Mouse (Mus musculus) lung, embryonic 15.5 days (tissue): ENCODE data around the gene Dctn3. TPM values are rescaled to one million over a fixed set of nuclear protein-coding genes. Genes with fewer than 3 reads are reported as not detected.
"Not testable (repeated sequence)": the region's sequence is repeated elsewhere in the genome, so short reads cannot be mapped to it uniquely, and the experiment has no call there.

Experiments used
- ATAC-seq: fragments of 200-750 bp; cut with Nextera tagmentation; 2 replicates; pipeline ENCODE4 v1.8.0; 2017; ENCODE audit warnings: moderate number of reproducible peaks, borderline replicate concordance; ENCODE audit not compliant: low FRiP score, low TSS enrichment; ENCODE audit errors: extremely low read depth
- H3K27ac ChIP-seq: fragments of 300-500 bp; sonication (generic); 2 replicates; pipeline ENCODE4 v1.5.1; 2015; ENCODE audit warnings: moderate library complexity, mild to moderate bottlenecking, inconsistent platforms
- H3K27me3 ChIP-seq: fragments of 300-500 bp; sonication (generic); 2 replicates; pipeline ENCODE4 v1.6.1; 2015; ENCODE audit warnings: inconsistent platforms
- H3K36me3 ChIP-seq: fragments of 300-500 bp; sonication (generic); 2 replicates; pipeline ENCODE4 v1.6.1; 2015; ENCODE audit warnings: inconsistent platforms
- H3K4me1 ChIP-seq: fragments of 300-500 bp; sonication (generic); 2 replicates; pipeline ENCODE4 v1.6.1; 2015; ENCODE audit warnings: inconsistent platforms
- H3K4me2 ChIP-seq: fragments of 300-500 bp; sonication (generic); 2 replicates; pipeline ENCODE4 v1.6.1; 2015; ENCODE audit warnings: inconsistent platforms, mild to moderate bottlenecking, moderate library complexity
- H3K4me3 ChIP-seq: fragments of 300-500 bp; sonication (generic); 2 replicates; pipeline ENCODE4 v1.5.1; 2015; ENCODE audit warnings: mild to moderate bottlenecking, inconsistent platforms
- H3K9ac ChIP-seq: fragments of 300-500 bp; sonication (generic); 2 replicates; pipeline ENCODE4 v1.6.1; 2015; ENCODE audit warnings: inconsistent platforms
- H3K9me3 ChIP-seq: fragments of 300-500 bp; sonication (generic); 2 replicates; pipeline ENCODE4 v1.6.1; 2016; ENCODE audit warnings: inconsistent platforms
- WGBS: fragments of 180-500 bp; shearing (Covaris S2); methylation state at CpG from one replicate; pipeline ENCODE4 v1.1.7; 2015; 5-methylcytosine and 5-hydroxymethylcytosine counted together
- polyA plus RNA-seq: library from polyadenylated mRNA; unstranded; fragments of >200 nt; fragmentation: Nextera tagmentation; extraction: Ambion mirVana; gene quantifications from 2 replicates; pipeline ENCODE4 v1.2.1, GENCODE M21; 2015

The Dctn3 gene
- polyA plus RNA-seq, 1 experiment from 2014 or later, result 133 TPM

- 23% methylated on average over 4 of the region's 4 CpGs for WGBS
- not testable (repeated sequence) for H3K4me1 ChIP-seq, H3K9ac ChIP-seq, H3K27ac ChIP-seq, H3K4me3 ChIP-seq, H3K4me2 ChIP-seq, ATAC-seq, H3K36me3 ChIP-seq, H3K27me3 ChIP-seq, H3K9me3 ChIP-seq
These were observed 29.5 kb downstream of the Dctn3 start for GRCm38 (mm10) chr4:41693511-41693910.

GRCm38 (mm10) chr4:41690014-41690413 lies 33.0 kb downstream of the Dctn3 start:
- not testable (repeated sequence) for H3K27me3 ChIP-seq, H3K4me3 ChIP-seq, H3K4me2 ChIP-seq, H3K9me3 ChIP-seq, H3K9ac ChIP-seq, H3K4me1 ChIP-seq, H3K36me3 ChIP-seq, H3K27ac ChIP-seq
- peak; percentile 47; the same call in 1 of the 2 replicates for ATAC-seq
- no CpG with 5 or more reads among the region's 4 CpGs for WGBS

GRCm38 (mm10) chr4:41688562-41688961 lies 34.4 kb downstream of the Dctn3 start:
- not testable (repeated sequence) for H3K27me3 ChIP-seq, H3K4me3 ChIP-seq, H3K9me3 ChIP-seq, H3K9ac ChIP-seq, H3K4me1 ChIP-seq, H3K4me2 ChIP-seq, H3K36me3 ChIP-seq, ATAC-seq
- 27% methylated on average over 1 of the region's 1 CpGs for WGBS
- peak overlapping the region; percentile 70 for H3K27ac ChIP-seq

- 65% methylated on average over 10 of the region's 10 CpGs for WGBS
- ATAC-seq, H3K9ac ChIP-seq, H3K9me3 ChIP-seq, H3K27me3 ChIP-seq, H3K27ac ChIP-seq, H3K4me3 ChIP-seq, H3K36me3 ChIP-seq, H3K4me2 ChIP-seq: not testable (repeated sequence)
- H3K4me1 ChIP-seq, result peaks cover 18% of the 10 kb centered on the region
These were observed 37.0 kb downstream of the Dctn3 start for GRCm38 (mm10) chr4:41685882-41686492.

GRCm38 (mm10) chr4:41684931-41685453 lies 38.0 kb downstream of the Dctn3 start:
- WGBS, result 1% methylated on average over 14 of the region's 14 CpGs
- H3K9ac ChIP-seq, H3K9me3 ChIP-seq, H3K27ac ChIP-seq, H3K4me3 ChIP-seq, H3K27me3 ChIP-seq, ATAC-seq, H3K36me3 ChIP-seq: not testable (repeated sequence)
- H3K4me2 ChIP-seq, result peak overlapping the region; percentile 35
- peaks cover 18% of the 10 kb centered on the region for H3K4me1 ChIP-seq

GRCm38 (mm10) chr4:41684131-41684930 lies 38.6 kb downstream of the Dctn3 start:
- not testable (repeated sequence) for H3K4me3 ChIP-seq, ATAC-seq, H3K27ac ChIP-seq, H3K36me3 ChIP-seq, H3K9me3 ChIP-seq, H3K27me3 ChIP-seq, H3K9ac ChIP-seq
- peak overlapping the region; percentile 35 for H3K4me2 ChIP-seq
- WGBS, result 5% methylated on average over 27 of the region's 27 CpGs
- H3K4me1 ChIP-seq, result peaks cover 25% of the 10 kb centered on the region

GRCm38 (mm10) chr4:41683303-41683702 lies 39.7 kb downstream of the Dctn3 start:
- H3K4me2 ChIP-seq, result peak overlapping the region; percentile 48
- H3K9me3 ChIP-seq, H3K9ac ChIP-seq, H3K27ac ChIP-seq, H3K36me3 ChIP-seq, H3K27me3 ChIP-seq: not testable (repeated sequence)
- ATAC-seq, result peak; percentile 45; the same call in 1 of the 2 replicates
- peak overlapping the region; percentile 24; the same call in 1 of the 2 replicates for H3K4me3 ChIP-seq
- 0% methylated on average over 1 of the region's 27 CpGs for WGBS
- H3K4me1 ChIP-seq, result peaks cover 30% of the 10 kb centered on the region

- Histone ChIP-seq H3K9ac (peak overlapping the region; percentile 7; the same call in 1 of the 2 replicates), H3K36me3 (no peaks in the 10 kb centered on the region), H3K4me3 (no peak overlapping the region), H3K4me1 (peaks cover 34% of the 10 kb centered on the region), H3K27me3 (0 out of 2 replicates have a peak, but pooled peaks cover 5% of the 10 kb centered on the region), H3K4me2 (peak overlapping the region; percentile 48), H3K27ac (peak overlapping the region; percentile 47), H3K9me3 (no peaks in the 10 kb centered on the region)
- WGBS, result 27% methylated on average over 6 of the region's 6 CpGs
- no peak for ATAC-seq
These were observed 40.2 kb downstream of the Dctn3 start for GRCm38 (mm10) chr4:41682789-41683188.

GRCm38 (mm10) chr4:41681947-41682346 lies 41.0 kb downstream of the Dctn3 start:
- ATAC-seq, result no peak
- Histone ChIP-seq H3K36me3 (no peaks in the 10 kb centered on the region), H3K9ac (no peak overlapping the region), H3K9me3 (no peaks in the 10 kb centered on the region), H3K4me1 (peaks cover 41% of the 10 kb centered on the region), H3K27me3 (0 out of 2 replicates have a peak, but pooled peaks cover 5% of the 10 kb centered on the region), H3K4me3 (no peak overlapping the region), H3K4me2 (no peak overlapping the region), H3K27ac (peak overlapping the region; percentile 41)
- 58% methylated on average over 10 of the region's 10 CpGs for WGBS

GRCm38 (mm10) chr4:41681176-41681575 lies 41.8 kb downstream of the Dctn3 start:
- Histone ChIP-seq H3K36me3 (no peaks in the 10 kb centered on the region), H3K27me3 (0 out of 2 replicates have a peak, but pooled peaks cover 5% of the 10 kb centered on the region), H3K4me1 (peaks cover 49% of the 10 kb centered on the region), H3K4me3 (no peak overlapping the region), H3K9me3 (no peaks in the 10 kb centered on the region), H3K27ac (no peak overlapping the region), H3K9ac (no peak overlapping the region), H3K4me2 (no peak overlapping the region)
- ATAC-seq, result no peak
- 60% methylated on average over 4 of the region's 4 CpGs for WGBS

- Histone ChIP-seq H3K36me3 (no peaks in the 10 kb centered on the region), H3K4me2 (no peak overlapping the region), H3K27me3 (0 out of 2 replicates have a peak, but pooled peaks cover 5% of the 10 kb centered on the region), H3K9ac (no peak overlapping the region), H3K4me1 (peaks cover 53% of the 10 kb centered on the region), H3K27ac (no peak overlapping the region), H3K9me3 (no peaks in the 10 kb centered on the region), H3K4me3 (no peak overlapping the region)
- 0 out of 2 replicates have a peak, but pooled peaks have one; percentile 32 for ATAC-seq
- WGBS, result 50% methylated on average over 1 of the region's 2 CpGs
These were observed 43.7 kb downstream of the Dctn3 start for GRCm38 (mm10) chr4:41679291-41679690.

- no peak for ATAC-seq
- no peak overlapping the region for H3K9ac ChIP-seq
- H3K27ac ChIP-seq, result no peak overlapping the region
- H3K36me3 ChIP-seq, result no peaks in the 10 kb centered on the region
- H3K4me2 ChIP-seq, result no peak overlapping the region
- peaks cover 52% of the 10 kb centered on the region for H3K4me1 ChIP-seq
- no peak overlapping the region for H3K4me3 ChIP-seq
- H3K9me3 ChIP-seq, result no peaks in the 10 kb centered on the region
- 38% methylated on average over 6 of the region's 6 CpGs for WGBS
- 0 out of 2 replicates have a peak, but pooled peaks cover 5% of the 10 kb centered on the region for H3K27me3 ChIP-seq
These were observed 44.1 kb downstream of the Dctn3 start for GRCm38 (mm10) chr4:41678863-41679262.
